Mouse (Mus musculus): ENCODE data around the gene Esam. TPM values are rescaled to one million over a fixed set of nuclear protein-coding genes. Genes with fewer than 3 reads are reported as not detected.

Gene Esam
- polyA plus RNA-seq, 1 experiment from 2014 or later, result 38.8 TPM

DNA sequence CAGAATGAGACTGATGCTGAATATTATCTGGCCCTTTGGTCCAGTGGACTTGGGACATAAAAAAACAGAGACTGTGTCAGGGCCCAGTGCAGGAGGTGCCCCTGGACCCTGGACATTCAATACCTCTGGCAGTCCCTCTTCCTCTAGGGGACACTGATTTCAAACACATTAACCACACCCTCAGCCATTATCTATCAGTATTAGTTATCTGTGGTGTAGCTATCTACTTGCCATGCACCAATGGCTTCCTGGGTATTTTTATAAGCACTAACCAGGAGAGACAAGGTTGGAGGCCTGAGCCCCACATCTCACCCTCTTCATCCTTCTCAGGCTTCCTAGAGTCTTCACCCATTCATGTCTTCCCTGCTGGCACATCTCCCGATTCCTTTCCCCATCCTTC lies 22.6 kb downstream of the Esam start:
- Histone ChIP-seq H3K36me3 (ENCODE audit: control insufficient read depth, insufficient read depth, low read length) (no peaks in the 10 kb centered on the region), H3K4me2 (ENCODE audit: low read length) (no peak overlapping the region), H3K4me3 (ENCODE audit: low read depth, low read length) (no peak overlapping the region), H3K9ac (ENCODE audit: low read depth, low read length) (no peak overlapping the region), H3K27ac (ENCODE audit: low read length) (no peak overlapping the region), H3K9me3 (replicated peaks; ENCODE audit: control insufficient read depth, low read length, poor library complexity, severe bottlenecking) (no peaks in the 10 kb centered on the region), H3K4me1 (ENCODE audit: control insufficient read depth, insufficient read depth, low read length) (peaks cover 11% of the 10 kb centered on the region), H3K27me3 (ENCODE audit: control insufficient read depth, insufficient read depth, low read depth, low read length) (peaks cover 36% of the 10 kb centered on the region)
- WGBS, result 73% methylated on average over 1 of the region's 1 CpGs
- ATAC-seq, result no peak

DNA sequence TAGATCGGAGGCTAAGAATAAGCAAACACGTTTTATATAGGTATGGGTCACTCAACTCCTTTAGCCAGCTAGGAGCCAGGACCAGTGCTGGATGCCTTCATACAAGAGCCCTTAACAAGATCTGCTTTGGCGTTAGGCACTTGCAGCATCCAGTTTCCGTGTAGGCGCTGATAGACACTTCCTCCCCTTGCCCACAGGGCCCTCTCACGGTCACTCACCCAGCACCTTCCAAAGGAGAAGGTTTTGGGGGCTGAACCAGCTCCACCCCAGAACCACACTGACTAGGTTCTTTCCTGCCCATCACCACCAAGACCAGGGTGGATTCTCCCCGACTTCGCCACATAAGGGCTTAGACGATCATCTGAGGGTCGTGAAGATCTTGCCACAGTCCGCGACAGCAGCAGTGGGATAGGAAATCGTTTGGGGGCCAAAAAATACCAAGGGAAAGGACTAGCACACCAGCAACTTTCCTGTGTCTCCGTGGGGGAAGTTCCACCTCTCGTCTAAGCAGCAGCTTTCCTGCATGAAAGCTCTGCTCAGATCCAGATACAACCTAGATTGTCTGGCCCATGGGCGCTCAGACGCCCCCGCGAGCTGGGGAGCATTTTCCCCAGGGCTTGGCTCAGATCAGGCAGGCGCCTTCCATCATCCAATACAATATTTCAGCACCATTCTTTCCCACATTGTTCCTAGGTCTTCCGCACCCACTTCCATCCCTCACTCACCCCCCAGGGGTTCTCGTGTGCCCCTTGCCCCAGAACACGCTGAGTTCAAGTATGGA lies 24.1 kb downstream of the Esam start:
- Histone ChIP-seq H3K4me3 (ENCODE audit: low read depth, low read length) (peak overlapping the region; percentile 40), H3K9me3 (replicated peaks; ENCODE audit: control insufficient read depth, low read length, poor library complexity, severe bottlenecking) (no peaks in the 10 kb centered on the region), H3K27ac (ENCODE audit: low read length) (no peak overlapping the region), H3K27me3 (ENCODE audit: control insufficient read depth, insufficient read depth, low read depth, low read length) (peaks cover 27% of the 10 kb centered on the region), H3K9ac (ENCODE audit: low read depth, low read length) (peak overlapping the region; percentile 42), H3K4me1 (ENCODE audit: control insufficient read depth, insufficient read depth, low read length) (peaks cover 9% of the 10 kb centered on the region), H3K4me2 (ENCODE audit: low read length) (peak overlapping the region; percentile 87), H3K36me3 (ENCODE audit: control insufficient read depth, insufficient read depth, low read length) (no peaks in the 10 kb centered on the region)
- 3% methylated on average over 23 of the region's 23 CpGs for WGBS
- ATAC-seq, result no peak; the same call in 1 of the 2 replicates

DNA sequence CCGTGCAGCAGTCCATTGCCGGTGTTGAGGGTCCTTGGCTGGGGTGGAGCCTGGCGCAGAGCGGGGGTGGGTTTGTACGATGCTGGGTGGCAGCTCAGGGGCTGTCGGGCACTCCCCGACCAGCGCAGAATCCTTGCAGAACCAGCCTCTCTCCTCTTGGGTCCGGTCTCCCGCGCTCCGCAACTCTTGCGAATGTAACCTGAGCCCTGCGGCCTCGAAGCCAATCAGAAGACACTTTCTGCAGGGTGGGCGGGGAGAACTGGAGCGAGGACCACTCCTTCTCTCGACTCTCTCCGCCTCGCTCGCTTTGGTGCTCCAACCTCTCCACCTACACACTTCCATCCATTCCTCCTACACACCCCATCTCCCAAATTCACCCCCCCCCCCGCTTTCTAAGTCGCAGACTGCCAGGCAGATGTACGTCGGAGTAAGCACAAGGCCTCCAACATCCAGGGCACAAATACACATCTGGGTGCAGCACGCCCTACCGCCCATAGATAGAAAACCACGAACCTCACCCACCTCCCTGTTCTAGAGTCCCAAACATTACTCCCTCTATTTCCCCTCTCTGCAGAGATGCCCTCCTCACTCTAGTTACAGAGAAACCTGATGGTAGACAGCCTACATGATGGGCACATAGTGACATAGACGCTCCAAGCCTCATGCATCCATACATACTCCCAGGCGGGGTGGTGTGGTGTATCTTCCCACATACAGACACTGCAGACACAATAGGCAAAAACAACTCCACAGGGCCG lies 24.8 kb downstream of the Esam start, which contains the start of gene Nrgn:
Gene Nrgn (minus strand): TSS at position 369 of the 758 bp plus-strand sequence.
- H3K4me3 ChIP-seq (ENCODE audit: low read depth, low read length), result peak within 1 kb of the TSS; percentile 40
- peaks cover 9% of the 10 kb centered on the region for H3K4me1 ChIP-seq (ENCODE audit: control insufficient read depth, insufficient read depth, low read length)
- H3K9ac ChIP-seq (ENCODE audit: low read depth, low read length), result peak within 1 kb of the TSS; percentile 42
- H3K27ac ChIP-seq (ENCODE audit: low read length), result no peak within 1 kb of the TSS
- peak within 1 kb of the TSS; percentile 87 for H3K4me2 ChIP-seq (ENCODE audit: low read length)
- no peaks in the 10 kb centered on the region for H3K9me3 ChIP-seq (replicated peaks; ENCODE audit: control insufficient read depth, low read length, poor library complexity, severe bottlenecking)
- H3K27me3 ChIP-seq (ENCODE audit: control insufficient read depth, insufficient read depth, low read depth, low read length), result peaks cover 26% of the 10 kb centered on the region
- H3K36me3 ChIP-seq (ENCODE audit: control insufficient read depth, insufficient read depth, low read length), result no peaks in the 10 kb centered on the region
- 5% methylated on average over 31 of the region's 31 CpGs for WGBS
- ATAC-seq, result peak; percentile 91

DNA sequence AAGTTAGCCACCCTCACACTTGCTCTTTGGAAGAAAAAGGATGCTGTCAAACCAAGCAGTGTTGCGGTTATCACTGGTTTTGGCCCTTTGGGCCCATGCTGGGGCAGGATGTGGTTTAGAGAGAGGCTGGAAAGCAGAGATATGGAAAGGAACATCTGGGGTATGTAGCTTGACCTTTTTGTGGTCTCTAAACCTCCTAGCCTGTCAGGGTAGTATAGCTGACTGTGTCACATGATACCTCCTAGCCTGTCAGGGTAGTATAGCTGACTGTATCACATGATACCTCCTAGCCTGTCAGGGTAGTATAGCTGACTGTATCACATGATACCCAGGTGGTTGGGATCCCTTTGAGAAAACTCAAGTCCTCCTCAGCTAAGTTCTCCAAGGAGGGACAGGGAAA lies 26.4 kb downstream of the Esam start:
- 87% methylated on average over 1 of the region's 1 CpGs for WGBS
- ATAC-seq, result no peak
- no peak overlapping the region for H3K4me2 ChIP-seq (ENCODE audit: low read length)

DNA sequence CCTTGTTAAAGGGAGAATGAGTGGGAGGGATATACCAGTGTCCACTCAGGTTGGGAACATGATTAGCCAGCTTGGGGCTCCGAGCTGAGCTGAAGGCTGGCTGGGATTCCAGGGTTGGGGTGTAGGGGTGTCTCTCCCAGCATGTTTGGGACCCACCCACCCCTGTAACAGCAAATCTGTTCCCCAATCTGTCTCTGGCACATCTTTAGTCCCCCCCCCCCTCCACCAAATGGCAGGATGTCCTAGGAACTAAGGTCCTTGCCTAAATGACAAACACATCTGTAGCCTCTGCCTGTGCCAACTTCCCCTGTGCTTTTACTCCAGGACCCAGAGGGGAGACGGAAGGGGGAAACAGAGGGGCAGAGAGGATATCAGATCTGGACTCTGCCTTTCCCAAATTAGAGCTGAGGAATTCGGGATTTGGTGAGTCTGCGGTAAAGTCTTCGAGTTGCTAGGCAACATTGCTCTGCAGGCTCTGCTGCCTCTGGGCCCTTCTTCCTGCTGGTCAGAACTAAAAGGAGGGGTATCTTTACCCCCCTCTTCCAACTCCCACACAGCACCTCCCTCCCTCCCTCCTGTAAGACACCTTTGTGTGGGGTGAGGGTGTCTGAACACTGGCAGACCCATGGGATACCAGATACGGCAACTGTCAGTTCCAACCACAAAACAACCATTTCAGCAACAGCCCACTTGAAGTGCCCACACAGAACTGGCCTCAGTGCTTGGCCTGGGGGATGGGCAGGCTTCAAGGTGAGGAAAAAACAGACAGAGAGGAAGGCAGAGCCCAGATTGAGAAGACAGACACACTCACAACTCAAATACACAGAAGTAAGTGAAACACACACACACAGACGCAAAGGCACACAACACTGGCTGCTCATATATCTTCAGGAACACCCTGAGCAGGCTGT lies 27.2 kb downstream of the Esam start, which contains the start of gene Siae:
Gene Siae (plus strand): TSS at position 861 of the 911 bp plus-strand sequence.
- no peak within 1 kb of the TSS; the same call in 1 of the 2 replicates for H3K4me2 ChIP-seq (ENCODE audit: low read length)
- no peaks in the 10 kb centered on the region for H3K9me3 ChIP-seq (replicated peaks; ENCODE audit: control insufficient read depth, low read length, poor library complexity, severe bottlenecking)
- H3K4me3 ChIP-seq (ENCODE audit: low read depth, low read length), result no peak within 1 kb of the TSS
- 23% methylated on average over 7 of the region's 7 CpGs for WGBS
- H3K27ac ChIP-seq (ENCODE audit: low read length), result no peak within 1 kb of the TSS
- peaks cover 9% of the 10 kb centered on the region for H3K4me1 ChIP-seq (ENCODE audit: control insufficient read depth, insufficient read depth, low read length)
- no peak within 1 kb of the TSS for H3K9ac ChIP-seq (ENCODE audit: low read depth, low read length)
- ATAC-seq, result peak; percentile 55; the same call in 1 of the 2 replicates
- no peaks in the 10 kb centered on the region for H3K36me3 ChIP-seq (ENCODE audit: control insufficient read depth, insufficient read depth, low read length)
- peaks cover 19% of the 10 kb centered on the region for H3K27me3 ChIP-seq (ENCODE audit: control insufficient read depth, insufficient read depth, low read depth, low read length)

More for the DNA sequence above, 26.4 kb downstream of the Esam start:
- Histone ChIP-seq H3K27ac (ENCODE audit: low read length) (no peak overlapping the region), H3K9ac (ENCODE audit: low read depth, low read length) (no peak overlapping the region), H3K36me3 (ENCODE audit: control insufficient read depth, insufficient read depth, low read length) (no peaks in the 10 kb centered on the region), H3K27me3 (ENCODE audit: control insufficient read depth, insufficient read depth, low read depth, low read length) (peaks cover 21% of the 10 kb centered on the region), H3K4me1 (ENCODE audit: control insufficient read depth, insufficient read depth, low read length) (peaks cover 9% of the 10 kb centered on the region), H3K4me3 (ENCODE audit: low read depth, low read length) (no peak overlapping the region), H3K9me3 (replicated peaks; ENCODE audit: control insufficient read depth, low read length, poor library complexity, severe bottlenecking) (no peaks in the 10 kb centered on the region)

DNA sequence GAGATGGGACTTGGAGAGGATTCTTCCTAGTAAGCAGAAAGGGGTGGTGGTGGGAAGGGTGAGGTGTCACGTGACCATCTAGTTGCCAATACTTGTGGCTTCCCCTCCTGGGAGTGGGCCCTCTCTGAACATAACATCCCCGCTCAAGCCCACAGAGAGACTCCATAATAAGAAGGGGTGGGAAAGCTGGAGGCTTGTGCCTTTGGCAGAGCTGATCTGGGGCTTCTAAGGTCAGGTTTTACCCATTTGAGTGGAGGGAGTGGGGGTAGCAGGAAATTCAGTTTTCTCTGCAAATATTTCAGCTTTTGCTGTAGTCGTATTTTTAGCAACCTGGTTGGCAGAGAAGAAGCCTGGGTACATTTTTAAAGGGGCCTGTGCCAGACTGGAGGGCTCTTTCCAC lies 28.5 kb downstream of the Esam start:
- Histone ChIP-seq H3K4me3 (ENCODE audit: low read depth, low read length) (no peak overlapping the region), H3K36me3 (ENCODE audit: control insufficient read depth, insufficient read depth, low read length) (no peaks in the 10 kb centered on the region), H3K9ac (ENCODE audit: low read depth, low read length) (no peak overlapping the region), H3K4me1 (ENCODE audit: control insufficient read depth, insufficient read depth, low read length) (peaks cover 9% of the 10 kb centered on the region), H3K9me3 (replicated peaks; ENCODE audit: control insufficient read depth, low read length, poor library complexity, severe bottlenecking) (no peaks in the 10 kb centered on the region), H3K27ac (ENCODE audit: low read length) (no peak overlapping the region), H3K27me3 (ENCODE audit: control insufficient read depth, insufficient read depth, low read depth, low read length) (peaks cover 10% of the 10 kb centered on the region), H3K4me2 (ENCODE audit: low read length) (no peak overlapping the region)
- 79% methylated on average over 3 of the region's 3 CpGs for WGBS
- no peak for ATAC-seq

DNA sequence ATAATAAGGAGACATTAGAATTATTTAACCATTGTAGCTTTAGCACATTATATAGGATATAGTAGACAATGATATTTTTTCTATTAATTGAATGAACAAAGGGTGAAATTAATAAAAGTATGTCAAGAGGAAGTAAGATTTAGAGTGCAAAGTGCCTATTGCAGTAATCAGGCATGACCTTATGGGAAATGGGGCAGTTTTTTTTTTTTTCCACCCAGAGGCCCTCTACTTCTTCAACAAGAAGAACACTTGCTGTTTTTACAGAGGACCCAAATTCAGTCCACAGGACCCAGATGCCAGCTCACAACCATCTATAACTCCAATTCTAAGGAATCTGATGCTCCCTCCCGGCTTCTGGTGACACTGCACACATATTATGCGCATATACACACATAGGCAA lies 32.7 kb downstream of the Esam start:
- H3K9me3 ChIP-seq (replicated peaks; ENCODE audit: control insufficient read depth, low read length, poor library complexity, severe bottlenecking), result no peaks in the 10 kb centered on the region
- WGBS, result 78% methylated on average over 2 of the region's 2 CpGs
- no peak for ATAC-seq
- H3K9ac ChIP-seq (ENCODE audit: low read depth, low read length), result no peak overlapping the region
- H3K27ac ChIP-seq (ENCODE audit: low read length), result no peak overlapping the region
- no peaks in the 10 kb centered on the region for H3K36me3 ChIP-seq (ENCODE audit: control insufficient read depth, insufficient read depth, low read length)
- H3K4me1 ChIP-seq (ENCODE audit: control insufficient read depth, insufficient read depth, low read length), result no peaks in the 10 kb centered on the region
- no peak overlapping the region for H3K4me3 ChIP-seq (ENCODE audit: low read depth, low read length)
- H3K27me3 ChIP-seq (ENCODE audit: control insufficient read depth, insufficient read depth, low read depth, low read length), result no peaks in the 10 kb centered on the region
- H3K4me2 ChIP-seq (ENCODE audit: low read length), result no peak overlapping the region

DNA sequence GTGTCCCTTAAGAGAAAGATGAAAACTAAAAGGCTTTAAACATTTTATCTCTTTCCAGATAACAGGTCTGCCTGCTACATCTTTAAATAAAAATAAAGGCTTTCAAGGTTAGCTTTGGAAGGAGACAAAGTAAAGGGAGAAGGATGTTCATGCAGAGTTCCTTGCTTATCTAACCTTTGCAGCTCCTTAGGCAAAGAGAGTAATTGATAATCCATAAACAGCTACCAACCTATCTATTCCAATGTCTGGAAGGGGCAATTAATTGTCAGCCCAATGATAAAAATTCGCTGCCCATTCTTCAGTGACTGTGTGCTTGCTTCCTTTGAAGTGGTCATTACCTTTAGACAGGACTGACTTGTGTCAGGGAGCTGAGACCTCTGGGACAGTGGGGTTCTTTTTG lies 35.9 kb downstream of the Esam start:
- no peak overlapping the region for H3K4me2 ChIP-seq (ENCODE audit: low read length)
- no peaks in the 10 kb centered on the region for H3K36me3 ChIP-seq (ENCODE audit: control insufficient read depth, insufficient read depth, low read length)
- WGBS, result 45% methylated on average over 1 of the region's 1 CpGs
- H3K4me3 ChIP-seq (ENCODE audit: low read depth, low read length), result no peak overlapping the region
- no peaks in the 10 kb centered on the region for H3K9me3 ChIP-seq (replicated peaks; ENCODE audit: control insufficient read depth, low read length, poor library complexity, severe bottlenecking)
- H3K27ac ChIP-seq (ENCODE audit: low read length), result no peak overlapping the region
- no peaks in the 10 kb centered on the region for H3K27me3 ChIP-seq (ENCODE audit: control insufficient read depth, insufficient read depth, low read depth, low read length)
- peaks cover 4% of the 10 kb centered on the region for H3K4me1 ChIP-seq (ENCODE audit: control insufficient read depth, insufficient read depth, low read length)
- no peak for ATAC-seq
- H3K9ac ChIP-seq (ENCODE audit: low read depth, low read length), result no peak overlapping the region
